Mouse (Mus musculus) 416B (cell line): ENCODE results near the gene Vps33b.

Experiments used
- DNase-seq: peaks from one replicate; pipeline ENCODE4 v3.0.0; 2011; ENCODE audit warnings: low read depth

The Vps33b gene

GRCm38 (mm10) chr7:80268897-80269750 is at the start of gene Vps33b:
Gene Vps33b (plus strand): TSS chr7:80269649.
- DNase-seq: peak; percentile 95

DNA sequence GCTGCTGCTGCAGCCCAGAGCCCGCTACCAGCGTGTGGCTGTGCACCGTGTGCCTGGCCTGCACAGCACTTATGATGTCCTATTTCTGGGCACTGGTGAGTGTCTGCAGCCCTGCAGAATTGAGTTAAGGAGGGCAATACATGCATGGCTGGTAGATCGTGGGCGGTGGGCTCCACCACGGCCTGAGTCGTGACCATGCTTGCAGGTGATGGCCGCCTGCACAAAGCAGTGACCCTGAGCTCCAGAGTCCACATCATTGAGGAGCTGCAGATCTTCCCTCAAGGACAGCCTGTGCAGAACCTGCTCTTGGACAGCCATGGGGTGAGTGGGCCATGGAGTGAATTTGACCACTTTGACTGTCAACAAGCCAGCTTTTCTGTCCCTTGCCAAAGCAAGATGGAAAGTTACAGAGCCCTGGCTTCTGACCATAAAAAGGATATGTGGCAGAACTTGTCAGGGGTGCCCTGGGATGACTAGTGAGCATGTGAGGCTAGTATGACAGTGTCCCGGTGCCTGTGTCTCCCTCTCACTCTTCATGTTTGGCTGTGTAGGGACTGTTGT is 49.1 kb upstream of the Vps33b start:
- DNase-seq: no peak

DNA sequence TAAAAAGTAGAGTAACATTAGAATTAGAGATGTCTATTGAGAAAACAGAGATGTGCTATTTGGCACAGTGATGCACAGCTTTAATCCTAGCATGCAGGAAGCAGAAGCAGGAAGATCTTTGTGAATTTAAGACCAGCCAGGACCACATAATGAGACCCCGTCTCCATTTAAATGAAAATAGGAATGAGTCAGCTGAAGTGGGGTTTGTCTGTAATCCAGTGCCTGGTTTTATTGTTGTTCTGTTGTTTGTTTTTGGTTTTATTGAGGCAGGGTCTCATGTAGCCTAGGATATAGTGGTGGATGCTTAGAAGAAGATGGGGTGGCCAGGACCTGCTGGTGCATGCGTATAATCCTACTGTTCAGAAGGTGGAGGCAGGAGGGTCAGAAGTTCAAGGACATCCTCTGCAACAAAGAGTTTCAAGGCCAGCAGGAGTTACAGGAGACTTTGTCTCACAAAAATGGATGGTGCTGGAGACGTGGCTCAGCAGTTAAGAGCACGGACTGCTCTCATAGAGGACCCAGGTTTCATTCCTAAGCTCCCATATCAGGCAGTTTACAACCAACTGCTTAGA is 48.2 kb upstream of the Vps33b start:
- DNase-seq: no peak

- no peak for DNase-seq
Measured at GRCm38 (mm10) chr7:80227065-80227464, 42.4 kb upstream of the Vps33b start.

GRCm38 (mm10) chr7:80230196-80230595 is 39.3 kb upstream of the Vps33b start:
- no peak for DNase-seq

GRCm38 (mm10) chr7:80231971-80232488 is 37.4 kb upstream of the Vps33b start:
- DNase-seq: peak; percentile 41

DNA sequence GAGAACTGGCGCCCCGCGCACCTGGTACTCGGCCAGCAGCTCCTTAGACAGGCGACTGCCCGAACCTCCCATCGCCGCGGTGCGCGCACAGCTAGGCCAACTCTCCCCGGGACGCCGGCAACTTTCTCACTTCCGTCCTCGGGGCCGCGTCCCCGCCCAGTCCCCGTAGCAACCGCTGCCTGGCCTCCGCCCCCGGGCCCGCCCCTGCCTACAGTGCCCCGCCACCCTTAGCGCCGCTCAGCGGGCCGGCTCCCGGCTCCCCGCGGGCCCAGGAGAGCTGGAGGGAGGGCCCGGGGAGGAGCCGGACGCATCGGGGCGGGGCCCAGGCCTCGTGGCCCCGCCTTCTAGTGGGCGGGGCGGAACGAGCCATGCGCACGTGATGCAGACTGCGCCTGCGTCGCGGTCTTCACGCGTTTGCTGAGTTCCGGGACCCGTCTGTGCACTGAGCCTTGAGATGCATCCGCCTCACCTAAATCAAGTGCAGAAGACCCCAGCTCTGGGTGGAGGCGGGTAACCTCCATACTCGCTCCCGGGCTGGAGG is 36.9 kb upstream of the Vps33b start, which contains the start of the genes Cib1 and Gdpgp1:
Gene Cib1, minus strand, starts transcription at position 325 of the 541 bp plus-strand sequence.
Gene Gdpgp1, plus strand, starts transcription at position 377 of the 541 bp plus-strand sequence.
- DNase-seq: peak; percentile 94

DNA sequence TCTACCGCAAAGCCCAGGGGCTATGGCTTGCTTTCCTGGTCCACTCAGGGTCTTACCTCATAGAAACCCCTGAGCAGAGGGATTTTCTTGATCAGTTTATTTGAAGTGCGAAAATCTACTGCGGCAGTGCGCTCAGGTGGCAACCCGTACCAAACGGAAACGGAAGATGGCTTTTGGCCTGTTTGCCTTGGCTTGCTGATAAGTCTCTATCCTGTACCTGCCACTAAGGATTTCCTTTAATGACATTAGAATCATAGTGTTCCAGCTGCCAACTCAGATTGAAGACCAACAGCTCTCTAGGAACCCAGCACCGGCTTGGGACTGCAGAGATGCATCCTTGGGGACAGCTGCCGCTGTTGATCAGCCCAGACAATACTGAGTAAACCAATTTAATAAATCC is 35.6 kb upstream of the Vps33b start:
- DNase-seq: peak; percentile 53

- no peak for DNase-seq
Measured at GRCm38 (mm10) chr7:80238542-80238941, 30.9 kb upstream of the Vps33b start.

DNA sequence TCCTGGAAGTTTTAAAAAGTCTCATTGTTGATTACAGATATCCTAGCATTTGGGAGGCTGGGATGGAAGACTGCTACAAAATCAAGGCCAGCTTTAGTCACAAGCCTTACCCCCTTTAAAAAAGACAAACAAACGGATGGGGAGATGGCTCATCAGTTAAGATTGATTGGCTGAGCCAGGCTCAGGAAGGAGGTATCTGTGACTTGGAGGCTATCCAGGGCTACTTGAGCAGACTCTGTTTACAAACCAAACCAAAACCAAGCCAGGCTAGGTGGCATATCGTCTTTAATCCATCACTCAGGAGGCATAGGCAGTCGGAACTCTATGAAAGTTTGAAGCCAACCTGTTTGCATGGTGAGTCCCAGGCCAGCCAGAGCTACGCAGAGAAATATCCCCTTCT is 27.8 kb upstream of the Vps33b start:
- DNase-seq: no peak

- DNase-seq: no peak
Measured at GRCm38 (mm10) chr7:80244851-80245250, 24.6 kb upstream of the Vps33b start.

DNA sequence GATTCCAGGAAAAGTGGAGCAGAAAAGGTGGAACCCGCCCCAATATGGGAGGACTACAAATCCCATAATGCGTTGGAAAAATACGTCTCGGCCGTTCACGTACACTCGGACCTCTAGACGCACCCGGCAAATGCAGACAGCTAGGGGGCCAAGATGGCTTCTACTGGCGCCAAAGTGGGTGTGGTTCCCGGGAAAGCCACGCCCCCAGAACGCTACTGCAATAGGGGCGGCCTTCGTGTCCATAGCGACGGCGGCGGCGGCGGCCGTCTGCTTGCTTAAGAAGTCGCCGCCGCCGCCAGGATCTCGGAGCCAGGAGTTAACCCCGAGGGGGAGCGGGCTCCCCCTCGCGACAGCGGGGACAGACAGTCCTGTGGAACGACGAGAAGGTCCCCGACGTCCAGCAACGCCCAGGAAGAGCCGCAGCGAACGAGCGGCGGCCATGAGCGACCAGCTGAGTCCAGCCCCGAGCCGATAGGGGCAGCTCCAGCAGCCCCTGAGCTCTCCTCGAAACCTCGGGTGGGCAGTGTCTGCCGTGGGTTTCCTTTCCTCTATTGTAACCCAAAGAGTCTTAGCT is 23.2 kb upstream of the Vps33b start, which contains the start of gene Ttll13:
Gene Ttll13, plus strand, starts transcription at position 229 of the 574 bp plus-strand sequence.
- peak; percentile 99 for DNase-seq

DNA sequence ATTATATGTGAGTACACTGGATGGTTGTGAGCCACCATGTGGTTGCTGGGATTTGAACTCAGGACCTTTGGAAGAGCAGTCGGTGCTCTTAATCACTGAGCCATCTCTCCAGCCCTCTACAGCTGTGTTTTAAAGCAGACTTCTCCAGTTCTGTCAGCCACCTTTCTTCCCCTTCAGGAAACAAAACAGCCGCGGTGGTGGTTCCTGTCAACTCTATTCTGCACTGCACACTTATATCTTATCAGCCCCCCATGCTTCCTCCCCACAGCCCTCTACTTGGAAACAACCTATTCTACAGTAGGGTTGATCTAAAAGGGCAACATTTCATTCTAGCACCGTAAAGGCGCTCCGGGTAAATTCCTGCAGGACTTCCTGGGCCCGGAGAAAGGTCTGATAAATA is 22.6 kb upstream of the Vps33b start:
- DNase-seq: peak; percentile 63

DNA sequence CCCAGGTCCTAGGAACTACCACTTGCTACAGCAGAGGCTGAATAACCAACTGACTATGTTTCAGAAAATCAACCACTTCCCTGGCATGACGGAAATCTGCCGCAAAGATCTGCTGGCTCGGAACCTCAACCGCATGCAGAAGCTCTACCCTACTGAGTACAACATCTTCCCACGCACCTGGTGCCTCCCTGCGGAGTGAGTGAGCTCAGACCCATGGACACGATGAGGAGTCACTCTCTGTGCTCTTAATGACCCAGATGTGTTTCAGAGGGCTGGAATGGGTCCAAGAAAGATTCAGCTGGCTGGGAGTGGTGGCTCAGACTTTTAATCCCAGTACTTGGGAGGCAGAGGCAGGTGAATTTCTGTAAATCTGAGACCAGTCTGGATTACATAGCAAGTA is 17.0 kb upstream of the Vps33b start:
- DNase-seq: no peak

GRCm38 (mm10) chr7:80252886-80253285 is 16.6 kb upstream of the Vps33b start:
- no peak for DNase-seq

GRCm38 (mm10) chr7:80255981-80256380 is 13.5 kb upstream of the Vps33b start:
- DNase-seq: peak; percentile 45

- DNase-seq: no peak
Measured at GRCm38 (mm10) chr7:80257706-80258105, 11.7 kb upstream of the Vps33b start.

- DNase-seq: peak; percentile 94
Measured at GRCm38 (mm10) chr7:80260625-80261371, 8.7 kb upstream of the Vps33b start, which contains the start of gene Ngrn. Gene Ngrn (plus strand): TSS chr7:80261215.

- peak; percentile 57 for DNase-seq
Measured at GRCm38 (mm10) chr7:80261372-80261990, 8.0 kb upstream of the Vps33b start.

- DNase-seq: no peak
Measured at GRCm38 (mm10) chr7:80264606-80265005, 4.8 kb upstream of the Vps33b start.

- no peak for DNase-seq
Measured at GRCm38 (mm10) chr7:80267764-80268163, 1.7 kb upstream of the Vps33b start.
